Mouse (Mus musculus) stomach, postnatal 0 days (tissue): ENCODE measurements around the gene Afap1.

Experiments used
- CTCF ChIP-seq: IDR thresholded peaks from 2 replicates; pipeline ENCODE4 v1.5.1; 2016; ENCODE audit warnings: antibody characterized with exemption, low read depth, mild to moderate bottlenecking, moderate library complexity
- EP300 ChIP-seq: optimal IDR thresholded peaks from 2 replicates; pipeline ENCODE3; 2016; ENCODE audit warnings: antibody characterized with exemption

- no peak for TF ChIP-seq CTCF
- TF ChIP-seq EP300 = no peak
Observed at GRCm38 (mm10) chr5:35879199-35879598, 13.9 kb upstream of the Afap1 start.
